Mouse (Mus musculus) cortical plate, adult 2 months (tissue): ENCODE measurements around the gene Etl4.

Source experiments
- CTCF ChIP-seq: fragments of 200-500 bp; IDR thresholded peaks from 2 replicates; pipeline ENCODE4 v1.5.1; 2011; ENCODE audit warnings: mild to moderate bottlenecking, control low read depth, low read length; ENCODE audit not compliant: insufficient read depth; ENCODE audit errors: extremely low read depth
- POLR2A ChIP-seq: fragments of 200-500 bp; IDR thresholded peaks from 2 replicates; pipeline ENCODE4 v1.6.1; 2011; ENCODE audit warnings: mild to moderate bottlenecking, low read length, control low read depth; ENCODE audit not compliant: insufficient read depth; ENCODE audit errors: extremely low read depth

DNA sequence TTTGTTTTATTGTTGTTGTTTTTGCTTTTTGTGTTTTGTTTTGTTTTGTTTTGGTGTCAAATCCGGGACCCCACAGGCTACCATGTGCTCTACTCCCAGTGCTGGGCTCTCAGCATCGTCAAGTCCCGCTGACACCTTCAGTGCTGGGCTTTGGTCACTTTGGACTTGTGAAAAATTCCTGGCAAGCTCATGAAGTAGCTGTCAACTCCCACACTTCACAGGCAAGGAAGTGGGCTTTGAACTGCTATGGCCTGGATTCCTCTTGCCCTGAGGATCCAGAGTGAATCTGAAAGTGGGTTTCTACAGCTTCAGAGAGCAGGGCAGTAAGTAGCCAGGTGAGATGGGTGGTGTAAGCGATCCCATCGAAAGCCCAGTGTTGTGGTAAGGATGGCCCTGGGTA is 649.5 kb downstream of the Etl4 start:
- TF ChIP-seq CTCF, result no peak
- no peak for TF ChIP-seq POLR2A
